Mouse (Mus musculus) layer of hippocampus, adult 8-10 months (tissue): ENCODE data around the gene Tbc1d2. TPM values are rescaled to one million over a fixed set of nuclear protein-coding genes. Genes with fewer than 3 reads are reported as not detected.
"Not testable (repeated sequence)": the region's sequence is repeated elsewhere in the genome, so short reads cannot be mapped to it uniquely, and the experiment has no call there.

Experiments used
- DNase-seq, 2 experiments: peaks; one replicate each; pipeline ENCODE4 v3.0.0; 2022; ENCODE audit warnings: low spot score in 2 of 2
- total RNA-seq, 4 experiments: library from RNA; stranded (reverse); gene quantifications; 2 replicates each; pipeline ENCODE4 v1.2.4; 2022

Tbc1d2 gene
- total RNA-seq, 4 experiments from 2014 or later: 2.8 to 4.2 (median 3.0) TPM

DNA sequence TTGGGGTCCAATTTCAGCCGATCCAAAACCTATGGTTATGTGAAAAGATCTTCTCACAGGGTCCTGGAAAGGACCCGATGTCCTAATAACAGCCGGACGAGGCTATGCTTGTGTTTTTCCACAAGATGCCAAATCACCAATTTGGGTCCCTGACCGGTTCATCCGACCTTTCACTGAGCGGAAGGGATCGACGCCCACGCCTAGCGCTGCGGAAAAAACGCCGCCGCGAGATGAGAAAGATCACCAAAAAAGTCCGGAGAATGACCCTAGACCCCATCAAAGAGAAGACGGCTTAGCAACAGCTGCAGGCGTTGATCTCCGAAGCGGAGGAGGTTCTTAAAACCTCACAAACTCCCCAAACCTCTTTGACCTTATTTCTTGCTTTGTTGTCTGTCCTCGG, 68.4 kb downstream of the Tbc1d2 start:
- not testable (repeated sequence) for DNase-seq

DNA sequence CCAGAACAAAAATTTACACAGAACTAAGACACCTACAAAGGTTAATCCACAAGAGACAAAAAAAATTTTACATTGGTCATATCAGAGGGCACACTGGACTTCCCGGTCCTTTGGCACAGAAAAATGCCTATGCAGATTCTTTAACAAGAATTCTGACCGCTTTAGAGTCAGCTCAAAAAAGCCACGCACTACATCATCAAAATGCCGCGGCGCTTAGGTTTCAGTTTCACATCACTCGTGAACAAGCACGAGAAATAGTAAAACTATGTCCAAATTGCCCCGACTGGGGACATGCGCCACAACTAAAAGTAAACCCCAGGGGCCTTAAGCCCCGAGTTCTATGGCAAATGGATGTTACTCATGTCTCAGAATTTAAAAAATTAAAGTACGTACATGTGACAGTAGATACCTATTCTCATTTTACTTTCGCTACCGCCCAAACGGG, 69.2 kb downstream of the Tbc1d2 start:
- DNase-seq: not testable (repeated sequence)

DNA sequence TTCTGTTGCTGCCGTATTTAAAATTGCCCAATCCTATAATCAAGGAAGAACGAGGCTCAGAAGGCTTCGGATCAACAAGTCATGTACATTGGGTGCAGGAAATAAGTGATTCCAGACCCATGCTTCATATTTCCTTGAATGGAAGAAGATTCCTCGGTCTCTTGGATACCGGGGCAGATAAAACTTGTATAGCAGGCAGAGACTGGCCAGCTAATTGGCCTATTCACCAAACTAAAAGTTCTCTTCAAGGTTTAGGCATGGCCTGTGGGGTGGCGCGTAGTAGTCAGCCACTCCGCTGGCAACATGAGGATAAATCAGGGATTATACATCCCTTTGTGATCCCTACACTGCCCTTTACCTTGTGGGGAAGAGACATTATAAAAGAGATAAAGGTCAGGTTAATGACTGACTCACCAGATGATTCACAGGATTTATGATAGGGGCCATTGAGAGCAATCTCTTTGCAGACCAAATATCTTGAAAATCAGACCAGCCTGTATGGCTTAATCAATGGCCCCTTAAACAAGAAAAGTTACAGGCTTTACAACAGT, 71.1 kb downstream of the Tbc1d2 start:
- not testable (repeated sequence) for DNase-seq

DNA sequence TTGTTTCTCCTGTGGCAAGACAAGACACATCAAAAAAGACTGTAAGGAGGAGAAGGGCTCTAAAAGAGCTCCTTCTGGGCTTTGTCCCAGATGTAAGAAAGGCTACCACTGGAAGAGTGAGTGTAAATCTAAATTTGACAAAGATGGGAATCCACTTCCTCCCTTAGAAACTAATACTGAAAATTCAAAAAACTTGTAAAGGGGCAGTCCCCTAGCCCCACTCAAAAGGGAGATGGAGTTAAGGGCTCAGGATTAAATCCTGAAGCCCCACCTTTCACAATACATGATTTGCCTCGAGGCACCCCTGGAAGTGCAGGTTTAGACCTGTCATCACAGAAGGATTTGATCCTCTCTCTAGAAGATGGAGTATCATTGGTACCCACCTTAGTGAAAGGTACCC, 71.8 kb downstream of the Tbc1d2 start:
- DNase-seq: no peak

GRCm38 (mm10) chr4:46575509-46576284, 74.3 kb downstream of the Tbc1d2 start:
- DNase-seq: not testable (repeated sequence)

DNA sequence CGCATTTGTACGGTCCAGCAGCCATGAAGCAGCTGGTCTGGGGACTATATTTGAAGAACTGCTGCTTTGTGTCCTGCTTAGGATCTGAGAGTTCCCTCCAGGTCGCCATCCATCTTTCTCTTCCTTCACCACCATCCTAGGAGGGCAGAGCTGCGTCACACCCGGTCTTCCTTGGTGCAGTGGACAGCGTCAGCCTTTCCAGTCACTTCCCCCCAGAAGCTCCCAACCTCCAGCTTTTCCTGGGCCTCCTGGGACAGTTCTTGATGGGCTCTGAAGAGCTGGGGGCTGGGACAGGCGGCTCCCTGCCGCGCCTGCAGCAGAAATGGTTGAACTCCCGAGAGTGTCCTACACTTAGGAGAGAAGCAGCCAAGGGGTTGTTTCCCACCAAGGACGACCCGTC, 75.2 kb downstream of the Tbc1d2 start:
- no peak for DNase-seq

DNA sequence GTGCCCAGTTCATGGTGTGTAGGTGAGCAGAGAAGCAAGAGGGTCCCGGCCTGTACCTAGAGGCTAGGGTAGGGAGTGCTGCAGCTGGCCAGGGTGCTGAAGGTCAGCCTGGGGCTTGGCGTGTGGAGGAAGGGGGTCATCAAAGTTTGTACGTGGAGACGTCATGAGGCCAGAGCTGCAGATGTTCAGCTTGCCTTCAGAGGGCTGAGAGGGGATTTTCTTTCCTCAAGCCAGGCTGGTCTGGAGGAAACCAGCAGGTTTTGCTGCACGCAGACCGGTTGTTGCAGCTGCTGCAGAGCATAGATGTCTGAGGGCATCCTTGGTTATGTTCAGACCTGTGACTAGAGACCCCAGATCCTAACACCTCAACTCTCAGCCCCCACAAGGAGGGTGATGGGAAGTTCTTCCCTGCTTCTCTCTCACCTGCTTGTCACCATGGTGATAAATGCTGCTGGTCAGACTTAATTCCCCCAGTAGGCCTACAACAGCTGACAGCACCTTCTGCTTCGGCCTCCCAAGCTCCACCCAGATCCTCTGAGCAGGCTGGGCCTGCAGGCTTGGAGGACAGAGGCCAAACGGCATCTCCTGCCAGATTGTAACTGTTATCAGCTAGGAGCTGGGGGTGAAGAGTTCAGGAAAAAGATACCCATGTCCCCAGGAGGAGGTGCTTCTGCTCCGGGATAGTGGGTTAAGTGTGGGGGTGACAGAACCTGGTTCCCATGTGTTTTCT, 75.8 kb downstream of the Tbc1d2 start:
- DNase-seq: no peak

DNA sequence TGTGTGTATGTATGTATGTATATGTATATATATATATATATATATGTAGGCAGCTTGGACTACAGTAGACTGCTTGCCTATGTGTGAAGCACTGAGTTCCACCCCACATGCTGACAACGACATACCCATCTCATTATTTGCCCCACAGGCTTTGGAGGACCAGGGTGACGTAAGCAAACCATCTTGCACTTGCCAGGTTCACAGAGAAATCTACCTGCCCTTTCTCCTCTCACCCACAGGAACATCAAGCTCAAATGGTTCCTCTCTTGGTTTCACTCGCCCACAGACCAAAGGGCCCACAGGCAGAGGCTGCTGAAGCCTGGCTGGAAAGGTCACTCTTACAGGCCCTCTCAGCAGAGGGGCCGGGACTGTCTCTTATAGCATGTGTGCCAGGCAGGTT, 77.4 kb downstream of the Tbc1d2 start:
- no peak for DNase-seq

- DNase-seq: no peak
These were observed 78.3 kb downstream of the Tbc1d2 start for GRCm38 (mm10) chr4:46571744-46572143.

- DNase-seq: peak; percentile 59 to 67
These were observed 80.3 kb downstream of the Tbc1d2 start for GRCm38 (mm10) chr4:46569671-46570070.

DNA sequence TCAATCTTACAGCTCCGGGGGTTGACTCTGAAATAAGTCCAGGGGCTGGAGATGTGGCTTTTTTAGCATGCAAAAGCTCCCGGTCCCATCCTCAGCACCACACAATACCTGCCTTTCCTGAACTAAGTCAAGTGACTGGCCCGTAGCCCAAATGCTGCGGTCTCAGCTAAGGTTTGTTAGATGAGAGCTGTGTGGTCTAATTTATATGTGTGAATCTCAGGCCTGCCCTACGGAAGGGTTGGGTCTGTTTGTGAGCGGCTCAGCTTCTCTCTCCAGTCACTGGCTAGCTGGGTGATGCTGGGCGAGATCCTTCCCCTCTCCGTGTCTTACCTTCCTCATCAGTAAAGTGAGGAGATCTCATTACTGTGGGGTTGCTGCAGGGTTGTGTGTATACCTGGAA, 81.8 kb downstream of the Tbc1d2 start:
- DNase-seq: no peak

DNA sequence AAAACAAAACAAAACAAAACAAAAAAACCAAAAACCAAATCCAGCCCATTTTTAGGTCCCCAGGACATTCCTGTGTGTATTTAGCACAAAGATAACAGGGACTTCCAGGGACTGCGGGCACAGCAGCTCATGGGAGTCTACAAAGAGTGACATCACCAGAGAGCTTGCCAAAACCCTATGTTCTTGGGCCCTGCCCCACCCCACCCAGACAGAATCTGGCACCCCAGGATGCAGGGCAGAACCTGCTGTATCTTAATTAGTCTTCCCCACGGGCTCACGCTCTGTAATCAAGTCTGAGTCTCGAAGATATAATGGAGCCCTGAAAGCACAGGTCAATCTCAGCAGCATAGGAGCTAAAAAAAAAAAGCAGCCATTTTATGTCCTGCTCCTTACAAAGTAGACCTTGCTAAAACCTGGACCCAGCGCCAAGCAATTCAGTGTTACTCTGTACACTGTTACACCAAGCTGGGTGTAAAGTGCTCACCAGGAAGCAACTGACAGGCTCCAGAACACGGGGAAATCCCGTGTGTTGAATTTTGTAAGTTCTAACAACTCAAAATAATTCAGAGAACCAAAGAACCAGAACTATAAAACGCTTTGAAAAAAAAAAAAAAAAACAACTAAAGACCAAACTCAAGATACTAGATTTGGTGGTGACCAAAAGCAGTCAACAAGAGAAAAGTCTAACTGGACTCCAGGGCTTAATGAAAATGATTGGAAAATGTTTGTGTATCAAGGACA, 82.9 kb downstream of the Tbc1d2 start:
- DNase-seq: no peak

DNA sequence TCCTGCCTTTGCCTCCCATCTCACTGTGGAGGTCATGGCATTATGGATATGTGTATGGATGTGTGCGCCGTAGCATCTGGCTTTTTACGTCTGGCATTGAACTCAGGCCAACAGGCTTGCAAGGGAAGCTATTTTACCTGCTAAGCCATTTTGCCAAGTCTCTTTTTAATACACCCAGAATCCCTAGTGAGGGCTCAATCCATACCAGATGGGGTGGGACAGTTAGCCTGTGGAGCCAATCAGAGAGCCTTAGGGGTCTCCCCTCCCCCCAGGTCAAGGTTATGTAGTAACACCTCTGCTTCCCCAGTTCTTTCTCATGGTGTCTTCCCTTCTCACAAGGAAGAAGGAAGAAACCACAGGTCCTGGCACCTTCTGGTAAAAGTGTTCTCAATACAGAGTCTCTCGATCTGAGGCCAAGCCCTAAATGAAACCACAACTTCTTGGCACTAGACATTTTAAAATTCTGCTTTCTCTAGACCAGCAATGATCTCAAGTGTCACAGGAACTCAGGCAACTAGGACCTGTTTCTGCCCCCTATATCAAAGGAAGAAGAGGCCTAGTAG, 84.5 kb downstream of the Tbc1d2 start:
- no peak for DNase-seq

- no peak for DNase-seq
These were observed 85.8 kb downstream of the Tbc1d2 start for GRCm38 (mm10) chr4:46564247-46564646.

DNA sequence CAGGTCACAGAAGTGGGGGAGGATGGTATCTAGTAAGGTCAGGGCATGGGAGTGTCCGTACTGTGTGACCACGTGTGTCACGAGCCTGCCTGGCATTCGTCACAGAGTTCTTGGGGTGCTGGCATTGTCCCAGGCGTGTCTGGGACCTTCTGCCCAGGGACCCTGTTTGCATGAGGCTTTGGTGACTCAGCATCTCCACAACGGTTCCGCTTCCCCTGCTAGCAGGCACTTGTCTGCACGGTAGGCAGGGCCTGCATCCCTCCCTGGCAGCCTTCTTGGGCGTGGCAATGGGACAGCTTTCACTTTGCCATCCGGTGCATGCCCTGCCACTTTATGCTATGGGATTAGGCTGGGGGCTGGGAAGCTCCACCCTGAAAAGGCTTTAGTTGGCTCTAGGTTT, 86.2 kb downstream of the Tbc1d2 start:
- DNase-seq: no peak

- no peak for DNase-seq
These were observed 87.2 kb downstream of the Tbc1d2 start for GRCm38 (mm10) chr4:46562841-46563240.

DNA sequence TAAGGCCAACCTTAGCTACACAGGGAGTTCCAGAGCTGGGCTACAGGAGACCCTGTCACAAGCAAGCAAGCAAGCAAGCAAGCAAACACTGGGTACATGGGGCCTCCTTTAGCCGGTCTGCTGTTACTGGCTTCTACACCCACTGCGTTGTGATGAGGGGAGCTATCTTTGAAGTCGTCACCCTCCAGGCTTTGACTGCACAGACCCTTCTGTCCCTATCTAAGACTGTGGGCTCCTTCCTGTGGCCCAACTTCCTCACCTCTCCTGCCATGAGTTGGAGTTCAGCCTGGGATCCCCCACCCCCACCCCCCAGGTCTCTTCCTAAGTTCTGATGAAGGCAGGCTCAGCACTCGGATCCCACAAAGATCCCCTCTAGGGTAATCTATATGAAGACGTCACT, 88.0 kb downstream of the Tbc1d2 start:
- no peak for DNase-seq

DNA sequence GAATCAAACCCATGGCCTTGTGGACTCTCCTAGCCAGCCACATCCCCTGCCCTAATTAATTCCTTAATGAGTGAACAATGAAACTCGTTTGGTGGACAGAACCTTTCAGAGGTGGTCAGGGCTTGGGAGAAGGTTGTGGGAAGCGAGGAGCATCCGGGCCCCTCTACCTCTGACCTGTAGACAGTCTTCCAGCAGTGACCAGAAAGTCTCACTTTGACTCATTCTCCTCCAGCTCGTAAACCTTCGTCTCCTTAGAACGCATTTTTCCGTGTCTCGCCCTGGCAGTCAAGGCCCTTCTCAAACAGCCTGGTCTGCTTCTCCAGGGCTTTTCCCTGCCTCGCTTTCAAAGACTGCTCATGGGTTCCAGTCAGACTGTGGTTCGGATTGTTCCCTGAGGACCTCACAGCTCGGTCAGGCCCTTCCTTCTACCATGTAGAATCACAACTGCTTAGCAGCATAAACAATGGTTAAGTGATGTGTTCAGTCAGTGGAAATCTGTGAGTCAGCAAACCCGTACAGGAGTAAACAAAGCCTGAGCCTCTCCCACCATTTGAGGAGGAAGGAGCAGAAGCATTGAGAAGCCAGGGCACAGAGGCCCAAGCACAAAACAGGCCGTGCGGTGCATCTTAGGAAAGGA, 89.8 kb downstream of the Tbc1d2 start:
- no peak for DNase-seq

- DNase-seq: no peak
These were observed 91.0 kb downstream of the Tbc1d2 start for GRCm38 (mm10) chr4:46558672-46559667.

- DNase-seq: no peak
These were observed 93.1 kb downstream of the Tbc1d2 start for GRCm38 (mm10) chr4:46556933-46557332.
